Mouse (Mus musculus) limb, embryonic 10.5 days (tissue): ENCODE data around the gene Leo1. TPM values are rescaled to one million over a fixed set of nuclear protein-coding genes. Genes with fewer than 3 reads are reported as not detected.
A peak's percentile ranks its signal among the peaks of the same experiment; 100 is the strongest.

Experiments used
- DNase-seq: peaks from one replicate; pipeline ENCODE4 v3.0.0-alpha.2; 2017; ENCODE audit warnings: low spot score
- H3K27ac ChIP-seq: fragments of 300-500 bp; sonication (generic); 2 replicates; pipeline ENCODE4 v1.5.1; 2016; ENCODE audit warnings: mild to moderate bottlenecking
- H3K27me3 ChIP-seq: fragments of 300-500 bp; sonication (generic); 2 replicates; pipeline ENCODE4 v1.6.1; 2016; ENCODE audit warnings: low read depth, mild to moderate bottlenecking; ENCODE audit not compliant: poor library complexity, severe bottlenecking
- H3K36me3 ChIP-seq: fragments of 300-500 bp; sonication (generic); 2 replicates; pipeline ENCODE4 v1.6.1; 2016; ENCODE audit warnings: mild to moderate bottlenecking, moderate library complexity
- H3K4me1 ChIP-seq: fragments of 300-500 bp; sonication (generic); 2 replicates; pipeline ENCODE4 v1.6.1; 2016
- H3K4me3 ChIP-seq: fragments of 300-500 bp; sonication (generic); 2 replicates; pipeline ENCODE4 v1.5.1; 2016; ENCODE audit warnings: mild to moderate bottlenecking, moderate library complexity
- H3K9me3 ChIP-seq: fragments of 300-500 bp; sonication (generic); replicated peaks from 2 replicates; pipeline ENCODE4 v1.6.1; 2016; ENCODE audit warnings: mild to moderate bottlenecking
- WGBS: fragments of 180-500 bp; shearing (Covaris S2); methylation state at CpG from one replicate; pipeline ENCODE4 v1.1.7; 2016; 5-methylcytosine and 5-hydroxymethylcytosine counted together
- polyA plus RNA-seq: library from polyadenylated mRNA; unstranded; fragments of >200 nt; fragmentation: Nextera tagmentation; extraction: Ambion mirVana; gene quantifications from 2 replicates; pipeline ENCODE4 v1.2.1, GENCODE M21; 2016

Gene Leo1
- polyA plus RNA-seq, 1 experiment from 2014 or later, result 58.3 TPM

DNA sequence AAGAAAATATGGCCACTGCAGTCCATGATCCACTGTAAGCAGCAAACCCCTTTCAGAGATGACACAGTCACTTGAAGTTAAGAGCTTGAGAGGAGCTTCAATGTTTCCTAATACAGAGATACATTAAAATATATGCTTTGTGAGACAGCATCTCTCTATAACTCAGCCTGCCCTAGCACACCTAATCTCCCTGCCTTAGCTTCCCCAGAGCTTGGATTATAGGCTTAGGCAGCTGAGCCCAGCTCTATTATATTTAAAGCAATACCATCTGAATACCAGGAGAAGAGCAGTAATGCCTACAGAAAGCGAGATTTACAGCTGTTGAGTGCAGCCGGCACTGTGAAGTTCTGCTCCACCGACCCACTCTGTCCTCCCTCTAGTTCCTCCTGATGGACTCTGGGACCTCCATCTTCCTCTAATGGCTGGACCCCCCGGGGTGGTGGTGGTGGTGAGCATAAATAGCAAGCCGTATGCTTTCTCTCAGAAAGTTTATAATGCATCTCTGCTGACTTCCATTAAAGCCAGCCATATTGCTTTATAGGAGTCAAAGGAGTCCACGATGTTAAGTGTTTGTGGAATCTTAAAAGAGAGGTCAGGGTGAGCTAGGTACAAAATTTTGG, 30.3 kb upstream of the Leo1 start:
- Histone ChIP-seq H3K27ac (peak overlapping the region; percentile 99; the same call in 1 of the 2 replicates), H3K4me1 (peaks cover 52% of the 10 kb centered on the region), H3K9me3 (no peaks in the 10 kb centered on the region), H3K27me3 (no peaks in the 10 kb centered on the region), H3K36me3 (no peaks in the 10 kb centered on the region), H3K4me3 (0 out of 2 replicates have a peak overlapping the region, but pooled peaks have one; percentile 95)
- no peak for DNase-seq
- WGBS, result 80% methylated on average over 6 of the region's 6 CpGs

DNA sequence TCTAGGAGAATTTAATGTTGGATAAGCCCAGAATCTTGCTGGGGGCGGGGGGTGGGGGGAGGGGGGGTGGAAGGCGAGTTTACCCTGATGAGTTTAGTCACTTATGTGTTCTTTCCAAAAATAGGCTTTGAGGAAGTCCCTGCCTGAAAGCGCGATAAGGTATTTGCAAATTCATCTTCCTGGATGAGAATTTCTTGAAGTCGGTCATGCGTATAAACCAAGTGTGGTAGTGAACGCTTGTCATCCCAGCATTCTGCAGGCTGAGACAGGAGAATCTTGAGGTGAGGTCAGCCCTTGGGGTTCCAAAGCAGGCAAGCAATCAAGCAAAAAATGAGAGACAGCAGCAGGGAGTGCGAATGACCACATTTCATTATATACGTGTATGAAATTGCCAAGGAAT, 29.7 kb upstream of the Leo1 start:
- H3K4me3 ChIP-seq, result no peak overlapping the region
- peaks cover 50% of the 10 kb centered on the region for H3K4me1 ChIP-seq
- DNase-seq, result no peak
- WGBS, result 91% methylated on average over 9 of the region's 9 CpGs
- H3K9me3 ChIP-seq, result no peaks in the 10 kb centered on the region
- no peaks in the 10 kb centered on the region for H3K36me3 ChIP-seq
- no peaks in the 10 kb centered on the region for H3K27me3 ChIP-seq
- no peak overlapping the region for H3K27ac ChIP-seq

DNA sequence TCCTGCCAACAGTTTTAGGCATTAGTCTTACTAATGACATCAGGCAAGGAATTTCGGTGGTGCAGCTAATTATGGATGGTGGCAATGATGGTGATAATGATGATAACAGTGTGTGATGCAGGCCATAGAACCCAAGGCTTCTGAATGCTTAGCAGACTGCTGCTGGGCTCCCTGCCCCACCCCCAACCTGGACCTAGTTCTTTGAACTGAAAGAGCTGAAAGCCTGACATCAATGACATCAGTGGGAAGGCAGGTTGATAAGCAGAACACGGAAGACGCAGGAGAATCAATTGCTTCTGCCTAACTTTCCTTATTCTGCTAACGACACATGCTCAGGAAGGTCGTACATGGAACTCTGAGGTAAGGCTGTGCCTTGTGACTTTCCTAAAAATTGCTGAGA, 28.1 kb upstream of the Leo1 start:
- H3K27me3 ChIP-seq, result no peaks in the 10 kb centered on the region
- DNase-seq, result no peak
- peaks cover 37% of the 10 kb centered on the region for H3K4me1 ChIP-seq
- no peaks in the 10 kb centered on the region for H3K9me3 ChIP-seq
- WGBS, result 67% methylated on average over 5 of the region's 5 CpGs
- no peak overlapping the region for H3K4me3 ChIP-seq
- H3K36me3 ChIP-seq, result no peaks in the 10 kb centered on the region
- peak overlapping the region; percentile 61 for H3K27ac ChIP-seq

DNA sequence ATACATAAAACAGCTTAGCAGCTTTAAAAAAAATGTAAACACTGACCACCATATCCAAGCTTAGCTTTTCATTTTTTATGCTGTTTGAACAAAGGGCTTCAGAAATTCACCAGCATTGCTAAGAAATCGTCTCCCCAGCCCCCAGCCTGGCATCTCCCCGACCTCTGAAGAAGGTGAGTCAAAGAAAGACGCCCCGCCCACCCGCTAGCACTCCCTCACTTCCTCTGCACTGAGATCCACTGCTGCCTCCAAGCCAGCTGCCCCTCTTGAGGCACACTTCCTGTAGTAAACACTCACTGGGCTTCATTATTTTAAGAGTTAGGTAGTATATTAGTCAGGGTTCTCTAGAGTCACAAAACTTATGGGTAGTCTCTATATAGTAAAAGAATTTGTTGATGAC, 27.1 kb upstream of the Leo1 start:
- Histone ChIP-seq H3K27ac (0 out of 2 replicates have a peak overlapping the region, but pooled peaks have one; percentile 61), H3K4me1 (peaks cover 34% of the 10 kb centered on the region), H3K4me3 (no peak overlapping the region), H3K36me3 (no peaks in the 10 kb centered on the region), H3K9me3 (no peaks in the 10 kb centered on the region), H3K27me3 (no peaks in the 10 kb centered on the region)
- no peak for DNase-seq
- WGBS, result 32% methylated on average over 5 of the region's 5 CpGs

DNA sequence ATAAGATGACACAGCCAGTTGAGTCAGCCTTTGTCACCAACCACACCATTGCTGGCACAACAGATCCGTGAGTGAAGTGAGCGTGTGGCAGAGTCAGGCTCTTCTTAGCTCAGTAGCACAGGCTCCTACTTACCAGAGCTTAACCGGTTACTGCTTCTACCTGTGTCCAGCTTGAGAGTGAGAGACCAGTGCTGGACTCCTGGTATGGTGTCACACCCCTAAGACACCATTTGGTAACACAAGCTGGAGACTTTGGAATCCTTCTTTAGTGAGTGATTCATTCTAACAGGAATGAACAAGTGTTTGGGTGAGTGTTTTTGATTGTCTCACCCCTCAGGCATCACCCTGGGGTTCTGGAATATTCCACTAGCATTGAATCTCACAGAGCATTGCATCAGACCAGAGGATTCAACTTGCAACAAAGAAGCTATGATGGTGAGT, 19.1 kb upstream of the Leo1 start:
- Histone ChIP-seq H3K4me1 (peaks cover 13% of the 10 kb centered on the region), H3K27me3 (no peaks in the 10 kb centered on the region), H3K36me3 (no peaks in the 10 kb centered on the region), H3K4me3 (no peak overlapping the region), H3K27ac (no peak overlapping the region), H3K9me3 (no peaks in the 10 kb centered on the region)
- DNase-seq, result no peak
- 92% methylated on average over 3 of the region's 3 CpGs for WGBS

DNA sequence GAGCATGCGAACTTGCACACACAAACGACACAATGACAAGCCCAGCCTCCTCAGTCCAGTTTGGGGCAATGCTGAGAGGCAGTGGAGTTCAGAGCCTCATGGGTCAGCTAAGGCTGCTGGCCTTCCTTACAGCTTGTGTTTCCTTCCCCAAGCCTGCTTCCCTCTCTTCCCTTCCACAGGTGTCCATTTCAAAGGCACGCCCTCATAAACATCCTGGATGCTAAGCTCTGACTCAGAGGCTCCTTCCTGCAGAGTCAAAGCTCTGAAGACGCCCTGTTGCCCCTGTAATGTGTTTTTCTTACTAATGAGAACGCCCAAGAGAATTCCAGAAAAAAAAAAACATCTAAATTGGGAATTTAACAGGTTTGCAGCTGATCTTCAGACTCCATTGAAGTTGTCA, 17.6 kb upstream of the Leo1 start:
- DNase-seq, result no peak
- Histone ChIP-seq H3K9me3 (no peaks in the 10 kb centered on the region), H3K36me3 (no peaks in the 10 kb centered on the region), H3K27me3 (no peaks in the 10 kb centered on the region), H3K27ac (no peak overlapping the region), H3K4me1 (peaks cover 13% of the 10 kb centered on the region), H3K4me3 (no peak overlapping the region)
- 66% methylated on average over 5 of the region's 5 CpGs for WGBS

DNA sequence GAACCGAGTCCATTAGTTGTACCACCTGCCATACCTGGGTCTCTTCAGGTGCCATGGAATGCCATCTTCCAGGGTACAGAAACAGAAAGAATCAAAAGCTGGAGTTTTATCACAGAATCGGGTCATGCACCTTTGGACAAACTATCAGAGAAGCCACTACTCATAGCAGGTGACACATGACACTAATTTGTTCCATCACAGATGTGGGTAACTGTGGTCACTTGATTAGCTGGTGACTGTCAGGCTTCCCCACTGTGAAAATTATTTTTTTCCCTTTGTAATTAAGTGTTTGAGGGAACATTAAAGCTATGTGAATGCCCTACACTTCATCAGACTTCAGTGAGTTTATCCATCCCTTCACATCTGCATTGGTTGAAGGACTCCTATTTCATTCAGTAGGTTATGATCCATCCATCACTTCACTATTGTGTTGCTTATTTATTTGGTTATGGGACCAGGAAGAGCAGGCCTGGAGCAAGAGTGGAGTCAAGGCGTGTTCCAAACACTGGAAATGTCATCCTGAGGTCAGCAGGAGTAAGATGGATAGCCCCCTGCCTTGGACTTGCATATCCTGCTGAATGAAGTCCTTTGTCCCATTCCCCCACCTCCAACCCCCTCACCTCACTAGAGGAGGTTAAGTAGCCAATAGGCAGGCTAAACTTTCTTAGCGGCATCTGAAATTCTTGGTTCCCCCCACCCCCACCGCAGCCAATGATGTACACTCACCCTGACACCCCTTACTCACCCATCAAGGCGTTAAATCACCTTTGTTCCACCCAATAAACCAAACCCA, 16.8 kb upstream of the Leo1 start:
- H3K9me3 ChIP-seq, result no peaks in the 10 kb centered on the region
- WGBS, result 73% methylated on average over 6 of the region's 6 CpGs
- H3K27me3 ChIP-seq, result no peaks in the 10 kb centered on the region

DNA sequence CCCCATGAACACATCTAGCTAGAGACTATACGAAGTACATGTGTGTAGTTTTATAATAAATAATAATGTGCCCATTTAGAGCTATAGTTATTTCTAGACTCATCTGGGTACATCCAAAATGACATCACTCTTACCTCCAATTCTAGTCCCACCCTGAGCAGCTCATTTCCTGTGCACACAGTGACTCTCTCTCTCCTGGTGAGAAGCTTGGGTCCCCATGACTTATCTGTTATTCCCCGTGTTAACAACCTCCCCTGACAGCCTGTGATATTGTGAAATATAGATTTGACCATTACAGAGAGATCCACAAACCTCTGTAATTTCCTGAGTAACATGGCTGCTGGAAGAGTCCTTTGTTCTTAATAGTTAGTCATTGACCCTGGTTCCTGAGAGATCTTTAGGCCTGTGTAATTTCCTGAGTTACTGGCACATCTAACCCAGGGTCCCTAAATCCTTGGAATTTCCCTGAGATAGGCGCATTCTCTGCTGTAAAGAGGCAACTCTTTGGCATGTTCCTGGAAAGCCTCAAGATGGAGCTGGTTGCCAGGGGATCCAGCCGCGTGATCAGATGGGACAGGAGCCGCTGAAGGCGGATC, 15.4 kb upstream of the Leo1 start:
- Histone ChIP-seq H3K27me3 (no peaks in the 10 kb centered on the region), H3K9me3 (no peaks in the 10 kb centered on the region), H3K27ac (no peak overlapping the region), H3K4me3 (no peak overlapping the region), H3K4me1 (peaks cover 13% of the 10 kb centered on the region), H3K36me3 (no peaks in the 10 kb centered on the region)
- no peak for DNase-seq
- 89% methylated on average over 7 of the region's 7 CpGs for WGBS

More for the DNA sequence above, 16.8 kb upstream of the Leo1 start:
- DNase-seq, result no peak
- H3K36me3 ChIP-seq, result no peaks in the 10 kb centered on the region
- peaks cover 13% of the 10 kb centered on the region for H3K4me1 ChIP-seq
- H3K27ac ChIP-seq, result no peak overlapping the region
- no peak overlapping the region for H3K4me3 ChIP-seq

DNA sequence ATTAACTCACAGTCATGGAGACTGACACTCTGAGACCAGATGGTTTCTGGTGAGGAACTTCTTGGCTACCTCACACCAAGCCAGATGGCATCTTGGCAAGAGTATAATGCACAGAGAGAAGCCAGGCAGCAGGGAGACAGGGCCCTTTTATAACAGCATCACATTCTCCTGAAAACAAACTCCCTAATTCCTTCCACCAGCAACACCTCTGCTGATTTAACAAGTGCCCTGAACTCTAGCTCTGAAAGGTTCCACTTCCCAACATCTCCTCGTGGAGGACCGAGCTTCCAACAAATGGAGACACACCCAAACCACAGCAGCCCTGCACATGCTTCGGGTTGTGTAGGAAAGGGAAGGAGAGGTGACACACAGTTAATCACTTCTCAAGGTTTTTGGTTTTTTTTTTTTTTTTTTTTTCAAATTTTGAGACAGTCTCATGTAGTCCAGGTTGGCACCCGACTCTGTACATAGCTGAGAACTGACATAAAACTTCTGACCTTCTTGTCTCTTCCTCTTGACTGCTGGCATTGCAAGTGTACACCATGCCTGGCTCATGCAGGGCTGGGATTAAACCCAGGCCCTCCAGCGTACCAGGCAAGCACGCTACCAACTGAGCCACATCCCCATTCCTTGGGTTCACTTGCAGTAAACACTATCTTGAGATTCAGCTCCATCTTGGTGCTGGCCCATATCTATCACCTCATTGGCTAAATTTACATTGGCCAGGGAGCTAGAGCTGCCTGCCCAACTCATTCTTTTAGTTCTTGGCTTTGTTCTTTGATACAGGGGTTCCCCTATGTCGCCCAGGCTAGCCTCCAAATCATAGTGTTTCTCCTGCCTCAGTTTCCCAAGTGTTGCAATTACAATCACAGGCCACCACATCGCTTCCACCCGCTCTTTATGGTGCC, 13.7 kb upstream of the Leo1 start:
- Histone ChIP-seq H3K4me3 (no peak overlapping the region), H3K27me3 (no peaks in the 10 kb centered on the region), H3K27ac (no peak overlapping the region), H3K4me1 (peaks cover 13% of the 10 kb centered on the region), H3K36me3 (no peaks in the 10 kb centered on the region), H3K9me3 (no peaks in the 10 kb centered on the region)
- 77% methylated on average over 9 of the region's 9 CpGs for WGBS
- DNase-seq, result no peak

DNA sequence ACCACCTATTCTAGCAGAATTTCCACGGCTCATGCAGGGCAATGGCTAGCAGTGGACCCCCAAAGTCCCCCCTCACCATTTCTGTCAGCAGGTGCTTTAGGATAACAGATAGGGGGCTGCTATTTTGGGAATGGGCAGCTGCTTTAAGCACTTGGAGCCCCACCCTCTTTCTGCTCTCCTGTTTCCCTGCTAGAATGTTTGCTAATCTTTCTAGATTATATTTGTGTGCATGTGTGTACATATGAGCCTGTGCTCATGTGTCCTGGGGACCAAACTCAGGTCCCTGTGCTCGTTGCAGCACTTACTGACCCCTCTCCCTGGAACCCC, 13.1 kb upstream of the Leo1 start:
- Histone ChIP-seq H3K27ac (no peak overlapping the region), H3K4me3 (no peak overlapping the region), H3K36me3 (no peaks in the 10 kb centered on the region), H3K4me1 (peaks cover 13% of the 10 kb centered on the region), H3K27me3 (no peaks in the 10 kb centered on the region), H3K9me3 (no peaks in the 10 kb centered on the region)
- DNase-seq, result no peak
- WGBS, result 71% methylated on average over 2 of the region's 2 CpGs

DNA sequence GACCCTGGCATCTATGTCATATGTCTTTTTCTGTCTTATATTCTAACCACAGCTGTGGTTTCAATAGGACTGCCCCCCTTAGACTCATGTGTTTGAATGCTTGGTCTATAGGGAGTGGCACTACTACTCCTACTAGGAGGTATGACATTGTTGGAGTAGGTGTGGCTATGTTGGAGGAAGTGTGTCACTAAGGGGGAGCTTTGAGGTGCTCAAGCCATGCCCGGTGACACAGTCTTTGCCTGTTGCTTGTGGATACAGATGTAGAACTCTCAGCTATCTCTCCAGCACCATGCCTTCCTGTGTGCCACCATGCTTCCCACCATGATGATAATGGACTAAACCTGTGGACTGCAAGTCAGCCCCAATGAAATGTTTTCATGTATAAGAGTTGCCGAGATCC, 12.3 kb upstream of the Leo1 start:
- Histone ChIP-seq H3K36me3 (no peaks in the 10 kb centered on the region), H3K27me3 (no peaks in the 10 kb centered on the region), H3K27ac (no peak overlapping the region), H3K9me3 (no peaks in the 10 kb centered on the region), H3K4me3 (no peak overlapping the region), H3K4me1 (peaks cover 10% of the 10 kb centered on the region)
- no peak for DNase-seq
- 86% methylated on average over 2 of the region's 2 CpGs for WGBS

DNA sequence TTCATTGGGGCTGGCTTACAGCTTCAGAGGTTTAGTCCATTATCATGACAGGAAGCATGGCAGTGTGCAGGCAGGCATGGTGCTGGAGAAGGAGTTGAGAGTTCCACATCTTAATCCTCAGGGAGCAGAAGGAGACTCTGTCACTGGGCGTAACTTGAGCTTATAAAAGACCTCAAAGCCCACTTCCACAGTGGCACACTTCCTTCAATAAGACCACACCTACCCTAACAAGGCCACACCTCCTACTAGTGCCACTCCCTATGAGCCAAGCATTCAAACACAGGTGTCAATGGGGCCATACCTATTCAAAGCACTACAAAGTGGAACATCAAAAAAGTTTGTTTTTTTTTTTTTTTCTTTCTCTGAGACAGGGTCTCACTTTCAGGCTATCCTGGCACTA, 11.7 kb upstream of the Leo1 start:
- Histone ChIP-seq H3K36me3 (no peaks in the 10 kb centered on the region), H3K27ac (no peak overlapping the region), H3K9me3 (no peaks in the 10 kb centered on the region), H3K27me3 (no peaks in the 10 kb centered on the region), H3K4me3 (no peak overlapping the region), H3K4me1 (peaks cover 10% of the 10 kb centered on the region)
- WGBS, result 100% methylated on average over 1 of the region's 1 CpGs
- DNase-seq, result no peak
